Mouse (Mus musculus) lung, embryonic 14.5 days (tissue): Measurements from ENCODE around the gene Camta1. TPM values are rescaled to one million over a fixed set of nuclear protein-coding genes. Genes with fewer than 3 reads are reported as not detected.

ENCODE experiments used
- ATAC-seq: fragments of 200-750 bp; cut with Nextera tagmentation; 2 replicates; pipeline ENCODE4 v1.8.0; 2017; ENCODE audit warnings: mild to moderate bottlenecking, moderate TSS enrichment, moderate library complexity; ENCODE audit not compliant: insufficient read depth
- DNase-seq: peaks from one replicate; pipeline ENCODE4 v3.0.0-alpha.2; 2015
- H3K27ac ChIP-seq: fragments of 300-500 bp; sonication (generic); 2 replicates; pipeline ENCODE4 v1.5.1; 2014; ENCODE audit warnings: low read depth, mild to moderate bottlenecking, moderate library complexity
- H3K27me3 ChIP-seq: fragments of 300-500 bp; sonication (generic); 2 replicates; pipeline ENCODE4 v1.6.1; 2014; ENCODE audit warnings: low read length, control low read depth; ENCODE audit not compliant: insufficient read depth
- H3K36me3 ChIP-seq: fragments of 300-500 bp; sonication (generic); 2 replicates; pipeline ENCODE4 v1.6.1; 2014; ENCODE audit warnings: control low read depth; ENCODE audit not compliant: insufficient read depth
- H3K4me1 ChIP-seq: fragments of 300-500 bp; sonication (generic); 2 replicates; pipeline ENCODE4 v1.6.1; 2014; ENCODE audit warnings: antibody characterized with exemption, control low read depth; ENCODE audit not compliant: insufficient read depth
- H3K4me2 ChIP-seq: fragments of 300-500 bp; sonication (generic); 2 replicates; pipeline ENCODE4 v1.6.1; 2014; ENCODE audit warnings: mild to moderate bottlenecking
- H3K4me3 ChIP-seq: fragments of 300-500 bp; sonication (generic); 2 replicates; pipeline ENCODE4 v1.5.1; 2014; ENCODE audit warnings: low read depth, low read length
- H3K9ac ChIP-seq: fragments of 300-500 bp; sonication (generic); 2 replicates; pipeline ENCODE4 v1.6.1; 2014
- H3K9me3 ChIP-seq: fragments of 300-500 bp; sonication (generic); 2 replicates; pipeline ENCODE4 v1.6.1; 2016; ENCODE audit warnings: low read depth, low read length, control low read depth
- CTCF ChIP-seq: IDR thresholded peaks from 2 replicates; pipeline ENCODE4 v1.5.1; 2016; ENCODE audit warnings: antibody characterized with exemption, low read depth
- WGBS: fragments of 180-500 bp; shearing (Covaris S2); extraction: QIAGEN DNeasy Blood & Tissue Kit; methylation state at CpG from one replicate; pipeline ENCODE4 v1.1.7; 2014; 5-methylcytosine and 5-hydroxymethylcytosine counted together
- polyA plus RNA-seq: library from polyadenylated mRNA; unstranded; fragments of >200 nt; fragmentation: Nextera tagmentation; extraction: Ambion mirVana; gene quantifications from 2 replicates; pipeline ENCODE4 v1.2.1, GENCODE M21; 2014

The Camta1 gene
- polyA plus RNA-seq, 1 experiment from 2014 or later, result 87.5 TPM

- Histone ChIP-seq H3K4me1 (no peaks in the 10 kb centered on the region), H3K9ac (no peak overlapping the region), H3K27me3 (no peaks in the 10 kb centered on the region), H3K36me3 (peaks cover 87% of the 10 kb centered on the region), H3K9me3 (no peaks in the 10 kb centered on the region), H3K27ac (no peak overlapping the region), H3K4me2 (no peak overlapping the region), H3K4me3 (no peak overlapping the region)
- DNase-seq, result peak; percentile 79
- TF ChIP-seq CTCF, result peak; percentile 92
- WGBS, result 51% methylated on average over 9 of the region's 9 CpGs
- no peak for ATAC-seq
Measured at GRCm38 (mm10) chr4:150901651-150902050, 960.0 kb downstream of the Camta1 start.

- 0 out of 2 replicates have a peak, but pooled peaks cover 3% of the 10 kb centered on the region for H3K4me1 ChIP-seq
- no peaks in the 10 kb centered on the region for H3K9me3 ChIP-seq
- no peak for TF ChIP-seq CTCF
- H3K9ac ChIP-seq, result no peak overlapping the region
- H3K4me3 ChIP-seq, result no peak overlapping the region
- no peaks in the 10 kb centered on the region for H3K27me3 ChIP-seq
- no peak for ATAC-seq
- no peak overlapping the region for H3K27ac ChIP-seq
- no peak overlapping the region for H3K4me2 ChIP-seq
- peaks cover 93% of the 10 kb centered on the region for H3K36me3 ChIP-seq
- WGBS, result 92% methylated on average over 13 of the region's 13 CpGs
- no peak for DNase-seq
Measured at GRCm38 (mm10) chr4:150900486-150900885, 961.2 kb downstream of the Camta1 start.

DNA sequence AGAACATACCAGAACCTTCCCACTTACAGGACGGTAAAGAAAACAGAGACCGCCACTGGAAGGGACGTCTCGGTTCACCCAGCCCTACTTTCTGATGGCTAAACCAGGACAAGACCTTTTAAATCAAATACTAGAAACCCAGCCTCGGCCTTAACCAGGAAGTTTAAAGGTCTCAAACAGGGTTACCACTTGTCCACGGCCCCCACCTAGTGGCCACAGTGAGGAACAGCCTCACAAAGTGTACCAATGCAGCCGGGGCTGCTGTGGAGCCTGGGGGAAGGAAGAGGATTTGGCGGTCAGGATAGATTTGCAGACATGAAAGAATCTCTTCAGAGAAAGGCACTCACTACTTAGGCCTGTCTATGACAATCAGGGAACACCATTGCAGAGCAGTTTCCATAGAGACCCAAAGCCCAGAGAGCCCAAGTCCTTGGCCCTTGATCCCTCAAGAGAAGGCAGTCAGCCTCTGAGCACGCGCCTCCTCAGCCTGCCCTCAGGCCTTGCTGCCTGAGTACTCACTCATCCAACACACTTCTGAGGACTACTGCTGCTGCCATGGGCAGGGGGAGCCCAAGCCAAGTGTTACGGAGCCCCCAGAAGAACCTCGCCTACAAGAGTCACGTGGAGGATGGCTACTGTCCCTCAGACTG lies 962.8 kb downstream of the Camta1 start:
- ATAC-seq, result peak; percentile 67
- Histone ChIP-seq H3K9me3 (no peaks in the 10 kb centered on the region), H3K9ac (no peak overlapping the region), H3K4me1 (0 out of 2 replicates have a peak, but pooled peaks cover 3% of the 10 kb centered on the region), H3K36me3 (peaks cover 83% of the 10 kb centered on the region), H3K4me2 (no peak overlapping the region), H3K4me3 (no peak overlapping the region), H3K27me3 (no peaks in the 10 kb centered on the region), H3K27ac (no peak overlapping the region)
- 51% methylated on average over 13 of the region's 13 CpGs for WGBS
- peak; percentile 98 for TF ChIP-seq CTCF
- DNase-seq, result peak; percentile 93

DNA sequence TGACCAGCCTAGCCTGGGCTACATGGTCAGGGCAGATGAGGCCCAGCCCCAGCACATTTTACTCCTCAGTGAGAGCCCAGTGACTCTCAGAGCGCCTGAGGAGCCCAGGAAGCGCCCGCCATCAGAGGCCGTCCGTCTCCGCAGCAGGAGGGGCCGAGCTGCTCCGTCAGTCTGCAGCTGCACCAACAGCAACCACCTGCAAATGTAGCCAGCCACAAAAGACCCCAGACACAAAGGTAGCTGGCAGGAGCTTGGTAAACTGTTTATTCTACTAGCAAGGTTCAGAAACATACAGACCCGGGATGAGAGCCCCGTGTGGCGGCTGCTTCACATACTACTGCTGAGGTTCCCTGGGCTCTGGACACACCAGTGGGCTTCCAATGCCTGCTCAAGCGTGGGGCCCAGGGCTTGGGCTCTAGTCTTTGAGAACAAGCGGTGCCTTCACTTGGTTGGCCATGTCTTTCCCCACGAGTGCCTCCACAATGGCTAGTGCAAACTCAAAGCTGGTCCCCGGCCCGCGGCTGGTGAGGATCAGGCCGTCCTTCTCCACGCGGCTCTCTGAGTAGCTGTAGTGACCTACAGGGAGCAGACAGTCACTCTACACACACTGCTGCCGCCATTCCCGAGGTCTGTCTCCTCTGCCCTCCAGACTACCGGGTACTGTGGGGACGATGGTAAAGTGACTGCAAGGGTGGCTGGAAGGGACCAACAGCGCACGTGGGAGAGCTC lies 964.6 kb downstream of the Camta1 start:
- Histone ChIP-seq H3K4me1 (0 out of 2 replicates have a peak, but pooled peaks cover 3% of the 10 kb centered on the region), H3K9ac (no peak overlapping the region), H3K4me3 (no peak overlapping the region), H3K27me3 (no peaks in the 10 kb centered on the region), H3K36me3 (peaks cover 65% of the 10 kb centered on the region), H3K27ac (no peak overlapping the region), H3K9me3 (no peaks in the 10 kb centered on the region), H3K4me2 (no peak overlapping the region)
- DNase-seq, result no peak
- TF ChIP-seq CTCF, result no peak
- WGBS, result 91% methylated on average over 26 of the region's 26 CpGs
- no peak for ATAC-seq

- TF ChIP-seq CTCF, result no peak
- Histone ChIP-seq H3K36me3 (peaks cover 44% of the 10 kb centered on the region), H3K9ac (no peak overlapping the region), H3K4me3 (no peak overlapping the region), H3K4me2 (no peak overlapping the region), H3K27ac (no peak overlapping the region), H3K9me3 (no peaks in the 10 kb centered on the region), H3K27me3 (no peaks in the 10 kb centered on the region), H3K4me1 (0 out of 2 replicates have a peak, but pooled peaks cover 8% of the 10 kb centered on the region)
- ATAC-seq (no peak), DNase-seq (no peak)
- 52% methylated on average over 8 of the region's 8 CpGs for WGBS
Measured at GRCm38 (mm10) chr4:150894718-150895501, 966.8 kb downstream of the Camta1 start.

DNA sequence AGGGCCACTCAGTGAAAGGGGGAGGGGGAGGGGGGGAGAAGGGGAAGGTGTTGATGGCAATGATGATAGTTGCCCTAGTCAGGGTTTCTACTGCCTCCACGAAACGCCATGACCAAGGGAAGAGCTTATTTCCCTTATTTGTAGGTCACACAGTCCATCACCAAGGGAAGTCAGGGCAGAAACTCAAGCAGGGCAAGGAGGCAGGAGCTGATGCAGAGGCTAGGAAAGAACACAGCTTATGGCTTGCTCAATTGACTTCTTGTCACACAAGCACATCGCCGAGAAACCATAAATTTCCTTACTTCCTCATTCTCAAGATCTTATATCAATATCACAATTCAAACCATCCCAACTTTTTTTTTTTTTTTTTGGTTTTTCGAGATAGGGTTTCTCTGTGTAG lies 970.4 kb downstream of the Camta1 start:
- Histone ChIP-seq H3K9ac (no peak overlapping the region), H3K4me1 (0 out of 2 replicates have a peak, but pooled peaks cover 12% of the 10 kb centered on the region), H3K27ac (no peak overlapping the region), H3K4me2 (no peak overlapping the region), H3K36me3 (peaks cover 10% of the 10 kb centered on the region), H3K27me3 (no peaks in the 10 kb centered on the region), H3K4me3 (no peak overlapping the region), H3K9me3 (no peaks in the 10 kb centered on the region)
- TF ChIP-seq CTCF, result no peak
- WGBS, result 60% methylated on average over 5 of the region's 5 CpGs
- ATAC-seq, result no peak
- no peak for DNase-seq
